Mouse (Mus musculus) left cerebral cortex, postnatal 14 days (tissue): ENCODE measurements at regions not wholly inside any gene's neighbourhood (a gene's known extent, or its start where the extent isn't known, plus 50 kb on each side); places are given as distances from the start of the nearest gene placed in this dataset.
A peak's percentile ranks its signal among the peaks of the same experiment; 100 is the strongest.

Experiments
- DNase-seq, 2 experiments: peaks; one replicate each; pipeline ENCODE4 v3.0.0; 2021 to 2022; ENCODE audit warnings: low spot score in 2 of 2, mixed read lengths in 1 of 2
- intact Hi-C: fragments of 180-260 bp; cut with DNase I; formaldehyde crosslinking; loops from one replicate; pipeline ENCODE4 v1.15.1; 2025

- DNase-seq = peak in 1 of 2 experiments; percentile 18
- intact Hi-C loops = no loop called here
These were observed 166.6 kb upstream of the Pard3b start for GRCm38 (mm10) chr1:61471779-61472578.

- peak; percentile 21 for DNase-seq
- intact Hi-C loops = no loop called here
These were observed 165.9 kb upstream of the Pard3b start for GRCm38 (mm10) chr1:61472579-61473242.

GRCm38 (mm10) chr1:61485459-61485858 is 153.2 kb upstream of the Pard3b start:
- intact Hi-C loops = no loop called here

GRCm38 (mm10) chr1:61524886-61525285 is 113.7 kb upstream of the Pard3b start:
- DNase-seq = no peak
- intact Hi-C loops = no loop called here

More at GRCm38 (mm10) chr1:61485459-61485858, 153.2 kb upstream of the Pard3b start:
- DNase-seq = no peak

- intact Hi-C loops = no loop called here
- no peak for DNase-seq
These were observed 112.7 kb upstream of the Pard3b start for GRCm38 (mm10) chr1:61525881-61526280.

GRCm38 (mm10) chr1:61528757-61529156 is 109.9 kb upstream of the Pard3b start:
- intact Hi-C loops = no loop called here
- DNase-seq = peak in 1 of 2 experiments; percentile 12

- intact Hi-C loops = no loop called here
- peak in 1 of 2 experiments; percentile 15 for DNase-seq
These were observed 108.5 kb upstream of the Pard3b start for GRCm38 (mm10) chr1:61530166-61530565.

GRCm38 (mm10) chr1:61531487-61531886 is 107.1 kb upstream of the Pard3b start:
- intact Hi-C loops = no loop called here
- DNase-seq = no peak

- intact Hi-C loops = no loop called here
These were observed 98.5 kb upstream of the Pard3b start for GRCm38 (mm10) chr1:61540081-61540480.

GRCm38 (mm10) chr1:61541166-61541565 is 97.5 kb upstream of the Pard3b start:
- intact Hi-C loops = no loop called here
- DNase-seq = no peak

More at GRCm38 (mm10) chr1:61540081-61540480, 98.5 kb upstream of the Pard3b start:
- no peak for DNase-seq

GRCm38 (mm10) chr1:61552577-61553517 is 85.8 kb upstream of the Pard3b start:
- DNase-seq = peak in 1 of 2 experiments; percentile 24
- intact Hi-C loops = no loop called here

GRCm38 (mm10) chr1:61559514-61559913 is 79.1 kb upstream of the Pard3b start:
- intact Hi-C loops = no loop called here
- DNase-seq = no peak

GRCm38 (mm10) chr1:61562091-61562490 is 76.5 kb upstream of the Pard3b start:
- no peak for DNase-seq
- intact Hi-C loops = no loop called here

- peak; percentile 7 to 30 for DNase-seq
- intact Hi-C loops = no loop called here
These were observed 73.2 kb upstream of the Pard3b start for GRCm38 (mm10) chr1:61565471-61565870.

- intact Hi-C loops = no loop called here
- DNase-seq = no peak
These were observed 64.3 kb upstream of the Pard3b start for GRCm38 (mm10) chr1:61574276-61574675.

GRCm38 (mm10) chr1:61576758-61577157 is 61.9 kb upstream of the Pard3b start:
- no peak for DNase-seq
- intact Hi-C loops = no loop called here

GRCm38 (mm10) chr1:61587251-61587650 is 51.4 kb upstream of the Pard3b start:
- DNase-seq = no peak

More at GRCm38 (mm10) chr1:61587251-61587650, 51.4 kb upstream of the Pard3b start:
- intact Hi-C loops = no loop called here
